Mouse (Mus musculus): ENCODE measurements around the gene Klhl42. TPM values are rescaled to one million over a fixed set of nuclear protein-coding genes. Genes with fewer than 3 reads are reported as not detected.
A peak's percentile ranks its signal among the peaks of the same experiment; 100 is the strongest.

The Klhl42 gene
- polyA plus RNA-seq, 1 experiment from 2014 or later: 6.3 TPM

- ATAC-seq (no peak), DNase-seq (ENCODE audit: low spot score) (no peak)
- Histone ChIP-seq H3K9me3 (replicated peaks; ENCODE audit: control insufficient read depth, low read length) (no peaks in the 10 kb centered on the region), H3K4me2 (ENCODE audit: low read length) (no peak overlapping the region), H3K9ac (ENCODE audit: low read length) (no peak overlapping the region), H3K4me1 (ENCODE audit: control insufficient read depth, insufficient read depth, low read length) (no peaks in the 10 kb centered on the region), H3K27me3 (replicated peaks; ENCODE audit: control insufficient read depth, insufficient read depth, low read length) (no peaks in the 10 kb centered on the region), H3K4me3 (ENCODE audit: low read depth, low read length) (no peak overlapping the region), H3K27ac (ENCODE audit: low read depth, low read length) (no peak overlapping the region), H3K36me3 (ENCODE audit: control insufficient read depth, insufficient read depth, low read length) (no peaks in the 10 kb centered on the region)
- WGBS: 89% methylated on average over 3 of the region's 3 CpGs
Measured at GRCm38 (mm10) chr6:147118190-147118589, 27.0 kb downstream of the Klhl42 start.

GRCm38 (mm10) chr6:147121320-147121719 lies 30.1 kb downstream of the Klhl42 start:
- no peaks in the 10 kb centered on the region for H3K4me1 ChIP-seq (ENCODE audit: control insufficient read depth, insufficient read depth, low read length)
- no peak overlapping the region for H3K4me2 ChIP-seq (ENCODE audit: low read length)
- 57% methylated on average over 6 of the region's 6 CpGs for WGBS
- H3K27ac ChIP-seq (ENCODE audit: low read depth, low read length): no peak overlapping the region
- no peaks in the 10 kb centered on the region for H3K9me3 ChIP-seq (replicated peaks; ENCODE audit: control insufficient read depth, low read length)
- no peaks in the 10 kb centered on the region for H3K36me3 ChIP-seq (ENCODE audit: control insufficient read depth, insufficient read depth, low read length)
- ATAC-seq (no peak), DNase-seq (ENCODE audit: low spot score) (no peak)
- no peaks in the 10 kb centered on the region for H3K27me3 ChIP-seq (replicated peaks; ENCODE audit: control insufficient read depth, insufficient read depth, low read length)
- no peak overlapping the region for H3K4me3 ChIP-seq (ENCODE audit: low read depth, low read length)
- H3K9ac ChIP-seq (ENCODE audit: low read length): no peak overlapping the region

- H3K36me3 ChIP-seq (ENCODE audit: control insufficient read depth, insufficient read depth, low read length): no peaks in the 10 kb centered on the region
- WGBS: 82% methylated on average over 10 of the region's 10 CpGs
- H3K9ac ChIP-seq (ENCODE audit: low read length): no peak overlapping the region
- H3K9me3 ChIP-seq (replicated peaks; ENCODE audit: control insufficient read depth, low read length): no peaks in the 10 kb centered on the region
- H3K4me2 ChIP-seq (ENCODE audit: low read length): no peak overlapping the region
- no peak overlapping the region for H3K4me3 ChIP-seq (ENCODE audit: low read depth, low read length)
- DNase-seq (ENCODE audit: low spot score) (peak; percentile 7), ATAC-seq (no peak)
- H3K27ac ChIP-seq (ENCODE audit: low read depth, low read length): no peak overlapping the region
- H3K27me3 ChIP-seq (replicated peaks; ENCODE audit: control insufficient read depth, insufficient read depth, low read length): no peaks in the 10 kb centered on the region
- no peaks in the 10 kb centered on the region for H3K4me1 ChIP-seq (ENCODE audit: control insufficient read depth, insufficient read depth, low read length)
Measured at GRCm38 (mm10) chr6:147127239-147127638, 36.1 kb downstream of the Klhl42 start.

GRCm38 (mm10) chr6:147138260-147138659 lies 47.1 kb downstream of the Klhl42 start:
- Histone ChIP-seq H3K4me2 (ENCODE audit: low read length) (no peak overlapping the region), H3K9me3 (replicated peaks; ENCODE audit: control insufficient read depth, low read length) (no peaks in the 10 kb centered on the region), H3K4me1 (ENCODE audit: control insufficient read depth, insufficient read depth, low read length) (no peaks in the 10 kb centered on the region), H3K4me3 (ENCODE audit: low read depth, low read length) (no peak overlapping the region), H3K36me3 (ENCODE audit: control insufficient read depth, insufficient read depth, low read length) (no peaks in the 10 kb centered on the region), H3K27me3 (replicated peaks; ENCODE audit: control insufficient read depth, insufficient read depth, low read length) (no peaks in the 10 kb centered on the region), H3K27ac (ENCODE audit: low read depth, low read length) (no peak overlapping the region), H3K9ac (ENCODE audit: low read length) (no peak overlapping the region)
- no peak for ATAC-seq
- DNase-seq (ENCODE audit: low spot score): no peak
- WGBS: 79% methylated on average over 3 of the region's 3 CpGs

- DNase-seq (ENCODE audit: low spot score): no peak
- no peaks in the 10 kb centered on the region for H3K36me3 ChIP-seq (ENCODE audit: control insufficient read depth, insufficient read depth, low read length)
- no peak overlapping the region for H3K9ac ChIP-seq (ENCODE audit: low read length)
- no peak for ATAC-seq
- H3K4me3 ChIP-seq (ENCODE audit: low read depth, low read length): no peak overlapping the region
- H3K27me3 ChIP-seq (replicated peaks; ENCODE audit: control insufficient read depth, insufficient read depth, low read length): no peaks in the 10 kb centered on the region
- no peaks in the 10 kb centered on the region for H3K9me3 ChIP-seq (replicated peaks; ENCODE audit: control insufficient read depth, low read length)
- no peak overlapping the region for H3K27ac ChIP-seq (ENCODE audit: low read depth, low read length)
- no peak overlapping the region for H3K4me2 ChIP-seq (ENCODE audit: low read length)
- 91% methylated on average over 7 of the region's 7 CpGs for WGBS
- H3K4me1 ChIP-seq (ENCODE audit: control insufficient read depth, insufficient read depth, low read length): no peaks in the 10 kb centered on the region
Measured at GRCm38 (mm10) chr6:147140600-147141154, 49.5 kb downstream of the Klhl42 start.

- H3K9ac ChIP-seq (ENCODE audit: low read length): no peak overlapping the region
- no peaks in the 10 kb centered on the region for H3K9me3 ChIP-seq (replicated peaks; ENCODE audit: control insufficient read depth, low read length)
- ATAC-seq (no peak), DNase-seq (ENCODE audit: low spot score) (no peak)
- H3K27me3 ChIP-seq (replicated peaks; ENCODE audit: control insufficient read depth, insufficient read depth, low read length): no peaks in the 10 kb centered on the region
- 95% methylated on average over 5 of the region's 5 CpGs for WGBS
- no peak overlapping the region for H3K4me2 ChIP-seq (ENCODE audit: low read length)
- H3K4me3 ChIP-seq (ENCODE audit: low read depth, low read length): no peak overlapping the region
- no peak overlapping the region for H3K27ac ChIP-seq (ENCODE audit: low read depth, low read length)
- no peaks in the 10 kb centered on the region for H3K4me1 ChIP-seq (ENCODE audit: control insufficient read depth, insufficient read depth, low read length)
- H3K36me3 ChIP-seq (ENCODE audit: control insufficient read depth, insufficient read depth, low read length): no peaks in the 10 kb centered on the region
Measured at GRCm38 (mm10) chr6:147144664-147145063, 53.5 kb downstream of the Klhl42 start.

GRCm38 (mm10) chr6:147145277-147145676 lies 54.1 kb downstream of the Klhl42 start:
- WGBS: 42% methylated on average over 2 of the region's 2 CpGs
- peak; percentile 77 for DNase-seq (ENCODE audit: low spot score)
- H3K9me3 ChIP-seq (replicated peaks; ENCODE audit: control insufficient read depth, low read length): no peaks in the 10 kb centered on the region
- peak; percentile 94 for ATAC-seq
- no peak overlapping the region for H3K9ac ChIP-seq (ENCODE audit: low read length)
- no peak overlapping the region for H3K4me3 ChIP-seq (ENCODE audit: low read depth, low read length)
- H3K27ac ChIP-seq (ENCODE audit: low read depth, low read length): no peak overlapping the region
- no peaks in the 10 kb centered on the region for H3K36me3 ChIP-seq (ENCODE audit: control insufficient read depth, insufficient read depth, low read length)
- no peak overlapping the region for H3K4me2 ChIP-seq (ENCODE audit: low read length)
- no peaks in the 10 kb centered on the region for H3K27me3 ChIP-seq (replicated peaks; ENCODE audit: control insufficient read depth, insufficient read depth, low read length)
- no peaks in the 10 kb centered on the region for H3K4me1 ChIP-seq (ENCODE audit: control insufficient read depth, insufficient read depth, low read length)

GRCm38 (mm10) chr6:147145753-147146152 lies 54.6 kb downstream of the Klhl42 start:
- H3K9me3 ChIP-seq (replicated peaks; ENCODE audit: control insufficient read depth, low read length): no peaks in the 10 kb centered on the region
- H3K27me3 ChIP-seq (replicated peaks; ENCODE audit: control insufficient read depth, insufficient read depth, low read length): no peaks in the 10 kb centered on the region
- no peak overlapping the region for H3K9ac ChIP-seq (ENCODE audit: low read length)
- no peaks in the 10 kb centered on the region for H3K36me3 ChIP-seq (ENCODE audit: control insufficient read depth, insufficient read depth, low read length)
- H3K27ac ChIP-seq (ENCODE audit: low read depth, low read length): no peak overlapping the region
- no peaks in the 10 kb centered on the region for H3K4me1 ChIP-seq (ENCODE audit: control insufficient read depth, insufficient read depth, low read length)
- no peak overlapping the region for H3K4me3 ChIP-seq (ENCODE audit: low read depth, low read length)
- WGBS: 67% methylated on average over 10 of the region's 10 CpGs
- H3K4me2 ChIP-seq (ENCODE audit: low read length): no peak overlapping the region
- DNase-seq (ENCODE audit: low spot score) (no peak), ATAC-seq (peak; percentile 36; the same call in 1 of the 2 replicates)

GRCm38 (mm10) chr6:147151069-147151468 lies 59.9 kb downstream of the Klhl42 start:
- 92% methylated on average over 6 of the region's 6 CpGs for WGBS
- ATAC-seq (no peak), DNase-seq (ENCODE audit: low spot score) (no peak)
- Histone ChIP-seq H3K4me3 (ENCODE audit: low read depth, low read length) (no peak overlapping the region), H3K27ac (ENCODE audit: low read depth, low read length) (no peak overlapping the region), H3K4me2 (ENCODE audit: low read length) (no peak overlapping the region), H3K9ac (ENCODE audit: low read length) (no peak overlapping the region), H3K36me3 (ENCODE audit: control insufficient read depth, insufficient read depth, low read length) (no peaks in the 10 kb centered on the region), H3K9me3 (replicated peaks; ENCODE audit: control insufficient read depth, low read length) (no peaks in the 10 kb centered on the region), H3K27me3 (replicated peaks; ENCODE audit: control insufficient read depth, insufficient read depth, low read length) (no peaks in the 10 kb centered on the region), H3K4me1 (ENCODE audit: control insufficient read depth, insufficient read depth, low read length) (no peaks in the 10 kb centered on the region)
